In genomic region chr16:94335656-94336055, GRCm38 (mm10) we compare ENCODE assay signal across 20 mouse cellular contexts. TPM values are rescaled to one million over a fixed set of nuclear protein-coding genes. Genes with fewer than 3 reads are reported as not detected.
A peak's percentile ranks its signal among the peaks of the same experiment; 100 is the strongest.
DNase-seq lines count a peak whose midpoint lies in the region; ATAC-seq lines count a peak whose summit lies in the region.
"Had no signal": no experiment of that assay in that cellular context is flagged by ENCODE, and none has a peak within 500 bp of the region (broad histone marks: within the 10 kb centered on the region; RNA-seq: fewer than 3 reads in every experiment).

No protein-coding gene starts in this region.

- H3K36me3 ChIP-seq in embryonic facial prominence, embryonic 14.5 days (ENCODE audit: control insufficient read depth, insufficient read depth, low read length) = no peaks in the 10 kb centered on the region
- H3K36me3 ChIP-seq in embryonic facial prominence, embryonic 10.5 days (replicated peaks) = no peaks in the 10 kb centered on the region
- H3K36me3 ChIP-seq: embryonic facial prominence, embryonic 13.5 days; forebrain, embryonic 15.5 days had no signal

- WGBS in embryonic facial prominence, embryonic 14.5 days = 23% methylated on average over 5 of the region's 5 CpGs
- WGBS in embryonic facial prominence, embryonic 10.5 days = 39% methylated on average over 5 of the region's 5 CpGs

- no peaks in the 10 kb centered on the region for H3K27me3 ChIP-seq in embryonic facial prominence, embryonic 14.5 days (replicated peaks; ENCODE audit: control insufficient read depth, insufficient read depth, low read length)
- peaks cover 8% of the 10 kb centered on the region for H3K27me3 ChIP-seq in embryonic facial prominence, embryonic 10.5 days (replicated peaks; ENCODE audit: low read depth, poor library complexity, severe bottlenecking)
- H3K27me3 ChIP-seq: embryonic facial prominence, embryonic 13.5 days; forebrain, embryonic 13.5 days; forebrain, embryonic 15.5 days; Patski had no signal

- ATAC-seq in embryonic facial prominence, embryonic 14.5 days (ENCODE audit: low read depth) = no peak
- ATAC-seq: activated CD4-positive, CD25-positive, alpha-beta regulatory T cell, adult 4 months; forebrain, embryonic 13.5 days; forebrain, embryonic 15.5 days; forebrain, postnatal 0 days; Patski had no signal

- no peak overlapping the region for H3K4me2 ChIP-seq in embryonic facial prominence, embryonic 14.5 days (ENCODE audit: low read depth, low read length)
- H3K4me2 ChIP-seq: embryonic facial prominence, embryonic 13.5 days; forebrain, embryonic 13.5 days; forebrain, embryonic 15.5 days had no signal

- no peaks in the 10 kb centered on the region for H3K9me3 ChIP-seq in embryonic facial prominence, embryonic 14.5 days (ENCODE audit: control insufficient read depth, low read length)
- no peaks in the 10 kb centered on the region for H3K9me3 ChIP-seq in embryonic facial prominence, embryonic 10.5 days
- H3K9me3 ChIP-seq: embryonic facial prominence, embryonic 13.5 days; forebrain, embryonic 13.5 days; forebrain, embryonic 15.5 days had no signal

- H3K4me3 ChIP-seq in embryonic facial prominence, embryonic 14.5 days (ENCODE audit: low read depth, low read length) = no peak overlapping the region
- no peak overlapping the region for H3K4me3 ChIP-seq in embryonic facial prominence, embryonic 10.5 days
- H3K4me3 ChIP-seq: embryonic facial prominence, embryonic 13.5 days; forebrain, embryonic 13.5 days; forebrain, embryonic 15.5 days had no signal

- H3K27ac ChIP-seq in embryonic facial prominence, embryonic 14.5 days (replicated peaks; ENCODE audit: low read depth, low read length) = no peak overlapping the region
- no peak overlapping the region for H3K27ac ChIP-seq in embryonic facial prominence, embryonic 10.5 days (replicated peaks)
- H3K27ac ChIP-seq: embryonic facial prominence, embryonic 13.5 days; forebrain, embryonic 13.5 days; forebrain, embryonic 15.5 days had no signal

- no peak overlapping the region for H3K9ac ChIP-seq in embryonic facial prominence, embryonic 14.5 days (ENCODE audit: low read depth, low read length)
- H3K9ac ChIP-seq: embryonic facial prominence, embryonic 13.5 days; forebrain, embryonic 13.5 days; forebrain, embryonic 15.5 days; forebrain, postnatal 0 days had no signal

- no peaks in the 10 kb centered on the region for H3K4me1 ChIP-seq in embryonic facial prominence, embryonic 14.5 days (ENCODE audit: control insufficient read depth, insufficient read depth, low read length)
- H3K4me1 ChIP-seq in embryonic facial prominence, embryonic 10.5 days = no peaks in the 10 kb centered on the region
- H3K4me1 ChIP-seq: embryonic facial prominence, embryonic 13.5 days had no signal

- DNase-seq in embryonic facial prominence, embryonic 14.5 days (ENCODE audit: low spot score) = peak; percentile 13
- no peak for DNase-seq in embryonic facial prominence, embryonic 10.5 days (ENCODE audit: low spot score)
- DNase-seq in 3T3-L1 (ENCODE audit: low read depth, low spot score) = peak; percentile 57
- peak; percentile 58 for DNase-seq in adipocyte (ENCODE audit: low spot score)
- no peak for DNase-seq in embryo, embryonic 10.5 days (ENCODE audit: low spot score)
- DNase-seq: adrenal gland, adult 2 months; adrenal gland, postnatal 10 days; adrenal gland, postnatal 25 days; cerebellum, adult 11 months; cerebellum, adult 18-20 months; cerebellum, adult 8-10 months; cerebellum, adult 9-11 months; cerebellum, postnatal 14 days; cerebellum, postnatal 36 days; forebrain, postnatal 0 days had no signal

RNA-seq across cellular contexts. Expression of gene Ripply3, which starts 7.4 kb away (rescaled TPM):
- polyA plus RNA-seq in embryonic facial prominence, embryonic 14.5 days (2014; fragmentation: Nextera tagmentation; extraction: Ambion mirVana) = 4.9 and 6.9 TPM in 2 replicates
- 5.1 and 6.2 TPM in 2 replicates for polyA plus RNA-seq in embryonic facial prominence, embryonic 10.5 days (2016; fragmentation: Nextera tagmentation; extraction: Ambion mirVana)
- polyA plus RNA-seq: Patski had no signal

RNA-seq across cellular contexts. Expression of gene Hlcs, which starts 22.3 kb away (rescaled TPM):
- 6.8 and 8.2 TPM in 2 replicates for polyA plus RNA-seq in embryonic facial prominence, embryonic 14.5 days (2014; fragmentation: Nextera tagmentation; extraction: Ambion mirVana)
- 12.2 and 13.1 TPM in 2 replicates for polyA plus RNA-seq in embryonic facial prominence, embryonic 10.5 days (2016; fragmentation: Nextera tagmentation; extraction: Ambion mirVana)

RNA-seq across cellular contexts. Expression of gene Ttc3, which starts 34.8 kb away (rescaled TPM):
- 270 and 324 TPM in 2 replicates for polyA plus RNA-seq in embryonic facial prominence, embryonic 14.5 days (2014; fragmentation: Nextera tagmentation; extraction: Ambion mirVana)
- polyA plus RNA-seq in embryonic facial prominence, embryonic 10.5 days (2016; fragmentation: Nextera tagmentation; extraction: Ambion mirVana) = 300 and 304 TPM in 2 replicates

RNA-seq across cellular contexts. Expression of gene Pigp, which starts 36.0 kb away (rescaled TPM):
- polyA plus RNA-seq in embryonic facial prominence, embryonic 14.5 days (2014; fragmentation: Nextera tagmentation; extraction: Ambion mirVana) = 125 and 131 TPM in 2 replicates
- 77.9 and 78.3 TPM in 2 replicates for polyA plus RNA-seq in embryonic facial prominence, embryonic 10.5 days (2016; fragmentation: Nextera tagmentation; extraction: Ambion mirVana)

Comparison
In these comparisons a context has a peak if more than half of its experiments do, and no peak if none do; other contexts are left out.
1. DNase-seq: peak in embryonic facial prominence, embryonic 14.5 days (single experiment), 3T3-L1 (single experiment) and adipocyte (single experiment); none in embryonic facial prominence, embryonic 10.5 days (single experiment) and embryo, embryonic 10.5 days (single experiment).